Mouse (Mus musculus) ES-Bruce4 (cell line): ENCODE measurements around the gene Olfr1042. TPM values are rescaled to one million over a fixed set of nuclear protein-coding genes. Genes with fewer than 3 reads are reported as not detected.

Experiments
- H3K27ac ChIP-seq: 2 replicates; pipeline ENCODE4 v1.5.1; 2012; ENCODE audit warnings: low read length, inconsistent platforms; ENCODE audit not compliant: insufficient read depth
- H3K27me3 ChIP-seq: 2 replicates; pipeline ENCODE4 v1.6.1; 2012; ENCODE audit warnings: mild to moderate bottlenecking, low read length, inconsistent platforms; ENCODE audit not compliant: control insufficient read depth, poor library complexity, insufficient read depth, severe bottlenecking
- H3K36me3 ChIP-seq: 2 replicates; pipeline ENCODE4 v1.6.1; 2012; ENCODE audit warnings: inconsistent platforms, mild to moderate bottlenecking, low read length, moderate library complexity; ENCODE audit not compliant: control insufficient read depth, poor library complexity, insufficient read depth, severe bottlenecking
- H3K4me1 ChIP-seq: one replicate; pipeline ENCODE4 v1.8.1; 2011; ENCODE audit warnings: low read length; ENCODE audit not compliant: control insufficient read depth, insufficient read depth
- H3K4me3 ChIP-seq: 2 replicates; pipeline ENCODE4 v1.5.1; 2011; ENCODE audit warnings: low read depth, mild to moderate bottlenecking, low read length
- H3K9ac ChIP-seq: 2 replicates; pipeline ENCODE4 v1.6.1; 2012; ENCODE audit warnings: low read depth, mild to moderate bottlenecking, inconsistent platforms; ENCODE audit not compliant: poor library complexity, severe bottlenecking
- H3K9me3 ChIP-seq: replicated peaks from 2 replicates; pipeline ENCODE4 v1.6.1; 2012; ENCODE audit warnings: mild to moderate bottlenecking, low read length, inconsistent platforms; ENCODE audit not compliant: control insufficient read depth, poor library complexity, insufficient read depth, severe bottlenecking
- CTCF ChIP-seq: IDR thresholded peaks from one replicate; pipeline ENCODE4 v1.8.1; 2011; ENCODE audit warnings: low read depth, low read length
- EP300 ChIP-seq: IDR thresholded peaks from 2 replicates; pipeline ENCODE4 v1.6.1; 2011; ENCODE audit warnings: low read depth, low read length; ENCODE audit not compliant: insufficient read depth
- POLR2A ChIP-seq: IDR thresholded peaks from one replicate; pipeline ENCODE4 v1.8.1; 2011; ENCODE audit warnings: low read length; ENCODE audit not compliant: insufficient read depth
- polyA plus RNA-seq: library from polyadenylated mRNA; stranded (reverse); fragments of >200 nt; gene quantifications from 2 replicates; pipeline ENCODE4 v1.2.4, GENCODE M21; 2011; ENCODE audit warnings: low read depth; ENCODE audit not compliant: missing spikeins, insufficient read depth, insufficient read length

Gene Olfr1042
- polyA plus RNA-seq, 1 experiment = not detected

GRCm38 (mm10) chr2:86167422-86167821, 5.8 kb upstream of the Olfr1042 start, which contains the start of gene Olfr1043:
Gene Olfr1043, minus strand, starts transcription at chr2:86167522.
- Histone ChIP-seq H3K9me3 (no peaks in the 10 kb centered on the region), H3K4me1 (no peaks in the 10 kb centered on the region), H3K4me3 (no peak within 1 kb of the TSS), H3K9ac (no peak within 1 kb of the TSS), H3K27ac (no peak within 1 kb of the TSS), H3K36me3 (no peaks in the 10 kb centered on the region), H3K27me3 (no peaks in the 10 kb centered on the region)
- no peak for TF ChIP-seq POLR2A
- TF ChIP-seq EP300 = no peak
- TF ChIP-seq CTCF = no peak

DNA sequence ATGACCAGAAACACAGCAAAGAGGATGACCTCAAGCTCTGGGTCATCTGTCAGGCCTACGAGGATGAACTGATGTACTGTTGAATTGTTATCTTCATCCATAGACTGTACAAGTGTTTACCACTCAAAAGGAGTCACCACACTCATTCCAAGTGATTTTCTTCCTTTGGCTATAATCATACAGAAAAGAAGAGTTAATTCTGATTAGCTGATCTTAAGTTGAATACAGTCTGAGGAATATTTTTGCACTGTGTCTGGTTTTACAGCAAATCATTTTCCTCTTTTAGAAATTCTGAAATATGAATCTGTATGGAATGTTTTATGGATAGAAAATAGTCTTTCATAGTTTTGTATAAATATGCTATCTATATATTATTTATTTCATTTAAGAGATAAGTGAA, 15.0 kb downstream of the Olfr1042 start, which contains the start of gene Olfr1040:
Gene Olfr1040, minus strand, starts transcription at position 101 of the 400 bp plus-strand sequence.
- Histone ChIP-seq H3K27ac (no peak within 1 kb of the TSS), H3K27me3 (no peaks in the 10 kb centered on the region), H3K4me3 (no peak within 1 kb of the TSS), H3K9me3 (no peaks in the 10 kb centered on the region), H3K36me3 (no peaks in the 10 kb centered on the region), H3K4me1 (no peaks in the 10 kb centered on the region), H3K9ac (no peak within 1 kb of the TSS)
- TF ChIP-seq EP300 = no peak
- no peak for TF ChIP-seq CTCF
- no peak for TF ChIP-seq POLR2A

- TF ChIP-seq EP300 (no peak), POLR2A (no peak), CTCF (no peak)
- H3K9ac ChIP-seq = no peak within 1 kb of the TSS
- H3K4me1 ChIP-seq = no peaks in the 10 kb centered on the region
- no peaks in the 10 kb centered on the region for H3K36me3 ChIP-seq
- H3K27me3 ChIP-seq = no peaks in the 10 kb centered on the region
- H3K4me3 ChIP-seq = no peak within 1 kb of the TSS
- no peak within 1 kb of the TSS for H3K27ac ChIP-seq
- no peaks in the 10 kb centered on the region for H3K9me3 ChIP-seq
Measured at GRCm38 (mm10) chr2:86135828-86136227, 25.8 kb downstream of the Olfr1042 start, which contains the start of gene Olfr1039. Gene Olfr1039, minus strand, starts transcription at chr2:86135928.

Other genes starting within 250 kb of the Olfr1042 start
- gene Olfr1025-ps1, start 246.6 kb downstream of the Olfr1042 start, polyA plus RNA-seq = not detected in 2 replicates
- gene Olfr1026, start 240.3 kb downstream of the Olfr1042 start, polyA plus RNA-seq = not detected in 2 replicates
- not detected in 2 replicates for gene Olfr1028, start 211.4 kb downstream of the Olfr1042 start, polyA plus RNA-seq
- not detected in 2 replicates for gene Olfr1029, start 187.9 kb downstream of the Olfr1042 start, polyA plus RNA-seq
- not detected in 2 replicates for gene Olfr1030, start 182.6 kb downstream of the Olfr1042 start, polyA plus RNA-seq
- not detected in 2 replicates for gene Olfr1031, start 171.5 kb downstream of the Olfr1042 start, polyA plus RNA-seq
- gene Olfr1032, start 156.3 kb downstream of the Olfr1042 start, polyA plus RNA-seq = not detected in 2 replicates
- not detected in 2 replicates for gene Olfr1033, start 141.2 kb downstream of the Olfr1042 start, polyA plus RNA-seq
- not detected in 2 replicates for gene Olfr1034, start 116.0 kb downstream of the Olfr1042 start, polyA plus RNA-seq
- not detected in 2 replicates for gene Olfr1036, start 87.8 kb downstream of the Olfr1042 start, polyA plus RNA-seq
- not detected in 2 replicates for gene Olfr1037, start 74.5 kb downstream of the Olfr1042 start, polyA plus RNA-seq
- not detected in 2 replicates for gene Olfr1039, start 25.9 kb downstream of the Olfr1042 start, polyA plus RNA-seq
- not detected in 2 replicates for gene Olfr1040, start 15.1 kb downstream of the Olfr1042 start, polyA plus RNA-seq
- gene Olfr1043, start 5.7 kb upstream of the Olfr1042 start, polyA plus RNA-seq = not detected in 2 replicates
- gene Olfr1044, start 16.0 kb upstream of the Olfr1042 start, polyA plus RNA-seq = not detected in 2 replicates
- not detected in 2 replicates for gene Olfr52, start 23.8 kb upstream of the Olfr1042 start, polyA plus RNA-seq
- gene Olfr1045, start 41.2 kb upstream of the Olfr1042 start, polyA plus RNA-seq = not detected in 2 replicates
- gene Olfr1046, start 57.5 kb upstream of the Olfr1042 start, polyA plus RNA-seq = not detected in 2 replicates
- gene Olfr1047, start 69.6 kb upstream of the Olfr1042 start, polyA plus RNA-seq = not detected in 2 replicates
- gene Olfr1048, start 78.5 kb upstream of the Olfr1042 start, polyA plus RNA-seq = not detected in 2 replicates
- not detected in 2 replicates for gene Olfr1049, start 96.5 kb upstream of the Olfr1042 start, polyA plus RNA-seq
- not detected in 2 replicates for gene Olfr1051, start 117.2 kb upstream of the Olfr1042 start, polyA plus RNA-seq
- gene Olfr1052, start 130.6 kb upstream of the Olfr1042 start, polyA plus RNA-seq = not detected in 2 replicates
- not detected in 2 replicates for gene Olfr1053, start 153.4 kb upstream of the Olfr1042 start, polyA plus RNA-seq
- not detected in 2 replicates for gene Olfr1054, start 173.6 kb upstream of the Olfr1042 start, polyA plus RNA-seq
- gene Olfr1055, start 188.4 kb upstream of the Olfr1042 start, polyA plus RNA-seq = not detected in 2 replicates
- gene Olfr1056, start 200.6 kb upstream of the Olfr1042 start, polyA plus RNA-seq = not detected in 2 replicates
- gene Olfr1057, start 216.6 kb upstream of the Olfr1042 start, polyA plus RNA-seq = not detected in 2 replicates
- not detected in 2 replicates for gene Olfr1058, start 226.7 kb upstream of the Olfr1042 start, polyA plus RNA-seq